Mouse (Mus musculus): ENCODE results near the gene Sp8. TPM values are rescaled to one million over a fixed set of nuclear protein-coding genes. Genes with fewer than 3 reads are reported as not detected.

Sp8 gene
- polyA plus RNA-seq, 1 experiment from 2014 or later = not detected

GRCm38 (mm10) chr12:118837361-118837760 is 8.8 kb upstream of the Sp8 start:
- TF ChIP-seq CTCF (IDR thresholded peaks at IDR 0.05; ENCODE audit: low read depth) = no peak
- no peak for ATAC-seq
- Histone ChIP-seq H3K27ac (ENCODE audit: low read depth, low read length) (no peak overlapping the region), H3K4me2 (replicated peaks; ENCODE audit: low read depth) (peak overlapping the region; percentile 80), H3K4me3 (ENCODE audit: low read depth, low read length) (peak overlapping the region; percentile 45; the same call in 1 of the 2 replicates), H3K27me3 (replicated peaks; ENCODE audit: control insufficient read depth, insufficient read depth, low read length) (peaks cover 72% of the 10 kb centered on the region), H3K9ac (ENCODE audit: low read depth, low read length) (no peak overlapping the region), H3K9me3 (ENCODE audit: control insufficient read depth) (no peaks in the 10 kb centered on the region), H3K4me1 (replicated peaks; ENCODE audit: control insufficient read depth, insufficient read depth, low read length) (peaks cover 6% of the 10 kb centered on the region; the same call in 1 of the 2 replicates), H3K36me3 (ENCODE audit: control insufficient read depth, insufficient read depth) (no peaks in the 10 kb centered on the region)
- 4% methylated on average over 11 of the region's 11 CpGs for WGBS

- Histone ChIP-seq H3K4me3 (ENCODE audit: low read depth, low read length) (no peak overlapping the region), H3K4me1 (replicated peaks; ENCODE audit: control insufficient read depth, insufficient read depth, low read length) (peaks cover 6% of the 10 kb centered on the region; the same call in 1 of the 2 replicates), H3K9me3 (ENCODE audit: control insufficient read depth) (no peaks in the 10 kb centered on the region), H3K36me3 (ENCODE audit: control insufficient read depth, insufficient read depth) (no peaks in the 10 kb centered on the region), H3K27me3 (replicated peaks; ENCODE audit: control insufficient read depth, insufficient read depth, low read length) (peaks cover 81% of the 10 kb centered on the region), H3K4me2 (replicated peaks; ENCODE audit: low read depth) (no peak overlapping the region), H3K9ac (ENCODE audit: low read depth, low read length) (no peak overlapping the region), H3K27ac (ENCODE audit: low read depth, low read length) (no peak overlapping the region)
- no peak for ATAC-seq
- 4% methylated on average over 2 of the region's 2 CpGs for WGBS
- no peak for TF ChIP-seq CTCF (IDR thresholded peaks at IDR 0.05; ENCODE audit: low read depth)
Measured at GRCm38 (mm10) chr12:118838260-118838659, 7.9 kb upstream of the Sp8 start.

DNA sequence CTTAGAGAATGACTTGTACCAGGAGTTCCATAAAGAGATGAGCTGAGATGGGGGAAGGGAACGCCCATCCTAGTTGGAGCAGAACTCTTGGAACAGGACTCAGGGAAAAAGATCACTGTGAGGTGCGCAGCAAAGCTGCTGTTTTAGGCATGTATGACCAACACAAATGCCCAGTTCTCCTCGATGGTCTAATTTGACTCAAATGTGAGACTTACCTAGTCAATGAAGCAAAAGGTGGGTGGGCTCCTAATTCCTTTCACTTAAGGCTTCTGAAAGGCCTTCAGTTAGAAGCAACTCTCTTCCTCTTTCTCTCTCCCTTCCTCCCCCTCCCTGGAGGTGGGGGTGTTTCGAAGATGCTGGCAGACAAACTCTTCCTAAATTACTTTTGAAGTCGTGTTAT is 6.7 kb upstream of the Sp8 start:
- no peak overlapping the region for H3K4me2 ChIP-seq (replicated peaks; ENCODE audit: low read depth)
- TF ChIP-seq CTCF (IDR thresholded peaks at IDR 0.05; ENCODE audit: low read depth) = no peak
- H3K4me1 ChIP-seq (replicated peaks; ENCODE audit: control insufficient read depth, insufficient read depth, low read length) = peaks cover 6% of the 10 kb centered on the region; the same call in 1 of the 2 replicates
- H3K9me3 ChIP-seq (ENCODE audit: control insufficient read depth) = no peaks in the 10 kb centered on the region
- no peak overlapping the region for H3K27ac ChIP-seq (ENCODE audit: low read depth, low read length)
- 7% methylated on average over 5 of the region's 5 CpGs for WGBS
- no peak overlapping the region for H3K9ac ChIP-seq (ENCODE audit: low read depth, low read length)
- ATAC-seq = no peak
- peaks cover 92% of the 10 kb centered on the region for H3K27me3 ChIP-seq (replicated peaks; ENCODE audit: control insufficient read depth, insufficient read depth, low read length)
- H3K36me3 ChIP-seq (ENCODE audit: control insufficient read depth, insufficient read depth) = no peaks in the 10 kb centered on the region
- H3K4me3 ChIP-seq (ENCODE audit: low read depth, low read length) = no peak overlapping the region

- no peak overlapping the region for H3K9ac ChIP-seq (ENCODE audit: low read depth, low read length)
- no peak overlapping the region for H3K4me2 ChIP-seq (replicated peaks; ENCODE audit: low read depth)
- no peaks in the 10 kb centered on the region for H3K36me3 ChIP-seq (ENCODE audit: control insufficient read depth, insufficient read depth)
- H3K27me3 ChIP-seq (replicated peaks; ENCODE audit: control insufficient read depth, insufficient read depth, low read length) = peaks cover 95% of the 10 kb centered on the region
- 4% methylated on average over 15 of the region's 15 CpGs for WGBS
- TF ChIP-seq CTCF (IDR thresholded peaks at IDR 0.05; ENCODE audit: low read depth) = no peak
- no peak for ATAC-seq
- no peak overlapping the region for H3K27ac ChIP-seq (ENCODE audit: low read depth, low read length)
- peaks cover 6% of the 10 kb centered on the region; the same call in 1 of the 2 replicates for H3K4me1 ChIP-seq (replicated peaks; ENCODE audit: control insufficient read depth, insufficient read depth, low read length)
- no peak overlapping the region for H3K4me3 ChIP-seq (ENCODE audit: low read depth, low read length)
- no peaks in the 10 kb centered on the region for H3K9me3 ChIP-seq (ENCODE audit: control insufficient read depth)
Measured at GRCm38 (mm10) chr12:118840301-118840700, 5.8 kb upstream of the Sp8 start.

- H3K4me2 ChIP-seq (replicated peaks; ENCODE audit: low read depth) = no peak overlapping the region
- H3K4me1 ChIP-seq (replicated peaks; ENCODE audit: control insufficient read depth, insufficient read depth, low read length) = peaks cover 6% of the 10 kb centered on the region; the same call in 1 of the 2 replicates
- H3K27me3 ChIP-seq (replicated peaks; ENCODE audit: control insufficient read depth, insufficient read depth, low read length) = peaks cover 97% of the 10 kb centered on the region
- no peaks in the 10 kb centered on the region for H3K36me3 ChIP-seq (ENCODE audit: control insufficient read depth, insufficient read depth)
- no peak overlapping the region for H3K27ac ChIP-seq (ENCODE audit: low read depth, low read length)
- no peak overlapping the region for H3K9ac ChIP-seq (ENCODE audit: low read depth, low read length)
- H3K4me3 ChIP-seq (ENCODE audit: low read depth, low read length) = no peak overlapping the region
- no peak for ATAC-seq
- no peak for TF ChIP-seq CTCF (IDR thresholded peaks at IDR 0.05; ENCODE audit: low read depth)
- no peaks in the 10 kb centered on the region for H3K9me3 ChIP-seq (ENCODE audit: control insufficient read depth)
- WGBS = 2% methylated on average over 12 of the region's 12 CpGs
Measured at GRCm38 (mm10) chr12:118840861-118841260, 5.3 kb upstream of the Sp8 start.

GRCm38 (mm10) chr12:118841381-118841922 is 4.7 kb upstream of the Sp8 start:
- ATAC-seq = no peak
- Histone ChIP-seq H3K4me2 (replicated peaks; ENCODE audit: low read depth) (no peak overlapping the region), H3K27ac (ENCODE audit: low read depth, low read length) (no peak overlapping the region), H3K4me3 (ENCODE audit: low read depth, low read length) (no peak overlapping the region), H3K9me3 (ENCODE audit: control insufficient read depth) (no peaks in the 10 kb centered on the region), H3K4me1 (replicated peaks; ENCODE audit: control insufficient read depth, insufficient read depth, low read length) (peaks cover 5% of the 10 kb centered on the region; the same call in 1 of the 2 replicates), H3K9ac (ENCODE audit: low read depth, low read length) (no peak overlapping the region), H3K36me3 (ENCODE audit: control insufficient read depth, insufficient read depth) (no peaks in the 10 kb centered on the region), H3K27me3 (replicated peaks; ENCODE audit: control insufficient read depth, insufficient read depth, low read length) (peaks cover 97% of the 10 kb centered on the region)
- 5% methylated on average over 5 of the region's 5 CpGs for WGBS
- no peak for TF ChIP-seq CTCF (IDR thresholded peaks at IDR 0.05; ENCODE audit: low read depth)

All from intestine, postnatal 0 days (tissue).